ENCODE assay signal across 23 mouse cellular contexts in genomic region chr11:56641716-56642115, GRCm38 (mm10).
DNase-seq lines count a peak whose midpoint lies in the region; ATAC-seq and TF ChIP-seq lines count a peak whose summit lies in the region.
"Had no signal": no experiment of that assay in that cellular context is flagged by ENCODE, and none has a peak within 500 bp of the region (broad histone marks: within the 10 kb centered on the region; RNA-seq: fewer than 3 reads in every experiment).

No protein-coding gene starts in this region.

- no peak for TF ChIP-seq POLR2A in brain, embryonic 14.5 days (IDR thresholded peaks at IDR 0.05; ENCODE audit: borderline replicate concordance, extremely low read depth, insufficient read depth, insufficient read length, poor library complexity, severe bottlenecking)

- H3K36me3 ChIP-seq in forebrain, embryonic 13.5 days (ENCODE audit: poor library complexity, severe bottlenecking), result no peaks in the 10 kb centered on the region
- H3K36me3 ChIP-seq in forebrain, embryonic 12.5 days (replicated peaks), result no peaks in the 10 kb centered on the region
- H3K36me3 ChIP-seq in forebrain, embryonic 14.5 days (ENCODE audit: control insufficient read depth, insufficient read depth, low read length), result no peaks in the 10 kb centered on the region
- H3K36me3 ChIP-seq in forebrain, postnatal 0 days (ENCODE audit: insufficient read depth), result no peaks in the 10 kb centered on the region
- no peaks in the 10 kb centered on the region for H3K36me3 ChIP-seq in midbrain, embryonic 14.5 days (ENCODE audit: control insufficient read depth, insufficient read depth, low read length)
- no peaks in the 10 kb centered on the region for H3K36me3 ChIP-seq in midbrain, embryonic 13.5 days
- H3K36me3 ChIP-seq: G1E had no signal

- DNase-seq in forebrain, embryonic 14.5 days (ENCODE audit: low spot score), result peak; percentile 61
- DNase-seq in forebrain, postnatal 0 days, result no peak
- DNase-seq in midbrain, embryonic 14.5 days, result peak; percentile 4
- DNase-seq in brain, embryonic 14.5 days (ENCODE audit: low read depth), result peak; percentile 78
- DNase-seq in lung, postnatal 25 days (ENCODE audit: low spot score), result no peak
- DNase-seq: adrenal gland, adult 2 months; adrenal gland, adult 8-10 months; adrenal gland, postnatal 10 days; adrenal gland, postnatal 14 days; adrenal gland, postnatal 25 days; adrenal gland, postnatal 36 days; B cell, adult 2 months; cerebellum, adult 11 months; cerebellum, adult 11-12 months; cerebellum, adult 18-20 months had no signal

- no peaks in the 10 kb centered on the region for H3K27me3 ChIP-seq in forebrain, embryonic 13.5 days
- H3K27me3 ChIP-seq in forebrain, embryonic 12.5 days, result no peaks in the 10 kb centered on the region
- H3K27me3 ChIP-seq in forebrain, embryonic 14.5 days (replicated peaks; ENCODE audit: control insufficient read depth, insufficient read depth, low read length), result no peaks in the 10 kb centered on the region
- no peaks in the 10 kb centered on the region for H3K27me3 ChIP-seq in forebrain, postnatal 0 days (ENCODE audit: insufficient read depth, low read length)
- no peaks in the 10 kb centered on the region for H3K27me3 ChIP-seq in midbrain, embryonic 14.5 days (ENCODE audit: control insufficient read depth, insufficient read depth, low read length)
- no peaks in the 10 kb centered on the region for H3K27me3 ChIP-seq in midbrain, embryonic 13.5 days
- H3K27me3 ChIP-seq: CH12.LX, Patski had no signal

- H3K9me3 ChIP-seq in forebrain, embryonic 13.5 days (replicated peaks), result no peaks in the 10 kb centered on the region
- no peaks in the 10 kb centered on the region for H3K9me3 ChIP-seq in forebrain, embryonic 12.5 days
- no peaks in the 10 kb centered on the region for H3K9me3 ChIP-seq in forebrain, embryonic 14.5 days (replicated peaks; ENCODE audit: control insufficient read depth, low read length)
- no peaks in the 10 kb centered on the region for H3K9me3 ChIP-seq in forebrain, postnatal 0 days (ENCODE audit: low read length)
- H3K9me3 ChIP-seq in midbrain, embryonic 14.5 days (ENCODE audit: control insufficient read depth, low read length), result no peaks in the 10 kb centered on the region
- H3K9me3 ChIP-seq in midbrain, embryonic 13.5 days, result no peaks in the 10 kb centered on the region

- no peak for TF ChIP-seq CTCF in forebrain, postnatal 0 days (IDR thresholded peaks at IDR 0.05; ENCODE audit: low read depth)
- no peak for TF ChIP-seq CTCF in brain, embryonic 14.5 days (IDR thresholded peaks at IDR 0.05; ENCODE audit: borderline replicate concordance, extremely low read depth, insufficient read depth, insufficient read length)

- no peak overlapping the region for H3K27ac ChIP-seq in forebrain, embryonic 13.5 days
- H3K27ac ChIP-seq in forebrain, embryonic 12.5 days, result no peak overlapping the region
- no peak overlapping the region for H3K27ac ChIP-seq in forebrain, embryonic 14.5 days (ENCODE audit: low read depth, low read length)
- no peak overlapping the region for H3K27ac ChIP-seq in forebrain, postnatal 0 days (ENCODE audit: low read depth, low read length)
- H3K27ac ChIP-seq in midbrain, embryonic 14.5 days (replicated peaks; ENCODE audit: low read depth, low read length), result no peak overlapping the region
- H3K27ac ChIP-seq in midbrain, embryonic 13.5 days, result no peak overlapping the region

- H3K4me1 ChIP-seq in forebrain, embryonic 13.5 days, result peaks cover 10% of the 10 kb centered on the region
- H3K4me1 ChIP-seq in forebrain, embryonic 12.5 days, result peaks cover 2% of the 10 kb centered on the region
- peaks cover 5% of the 10 kb centered on the region; the same call in 1 of the 2 replicates for H3K4me1 ChIP-seq in forebrain, embryonic 14.5 days (ENCODE audit: control insufficient read depth, insufficient read depth, low read length)
- no peaks in the 10 kb centered on the region for H3K4me1 ChIP-seq in forebrain, postnatal 0 days (ENCODE audit: insufficient read depth)
- no peaks in the 10 kb centered on the region for H3K4me1 ChIP-seq in midbrain, embryonic 14.5 days (ENCODE audit: control insufficient read depth, insufficient read depth, low read length)
- H3K4me1 ChIP-seq in midbrain, embryonic 13.5 days (replicated peaks), result peaks cover 10% of the 10 kb centered on the region

- WGBS in forebrain, embryonic 13.5 days, result 42% methylated on average over 3 of the region's 3 CpGs
- 63% methylated on average over 3 of the region's 3 CpGs for WGBS in forebrain, embryonic 12.5 days
- WGBS in forebrain, embryonic 14.5 days, result 24% methylated on average over 3 of the region's 3 CpGs
- 29% methylated on average over 3 of the region's 3 CpGs for WGBS in forebrain, postnatal 0 days
- 73% methylated on average over 3 of the region's 3 CpGs for WGBS in midbrain, embryonic 14.5 days
- WGBS in midbrain, embryonic 13.5 days, result 48% methylated on average over 3 of the region's 3 CpGs

- no peak overlapping the region for H3K4me3 ChIP-seq in forebrain, embryonic 13.5 days
- H3K4me3 ChIP-seq in forebrain, embryonic 12.5 days (replicated peaks), result no peak overlapping the region
- H3K4me3 ChIP-seq in forebrain, embryonic 14.5 days (ENCODE audit: low read depth, low read length), result no peak overlapping the region
- H3K4me3 ChIP-seq in forebrain, postnatal 0 days (ENCODE audit: low read depth, low read length), result no peak overlapping the region
- H3K4me3 ChIP-seq in midbrain, embryonic 14.5 days (replicated peaks; ENCODE audit: low read depth, low read length), result no peak overlapping the region
- no peak overlapping the region for H3K4me3 ChIP-seq in midbrain, embryonic 13.5 days (replicated peaks)

- no peak overlapping the region for H3K9ac ChIP-seq in forebrain, embryonic 13.5 days
- H3K9ac ChIP-seq in forebrain, embryonic 12.5 days, result no peak overlapping the region
- no peak overlapping the region for H3K9ac ChIP-seq in forebrain, embryonic 14.5 days (ENCODE audit: low read length)
- H3K9ac ChIP-seq in forebrain, postnatal 0 days, result no peak overlapping the region
- no peak overlapping the region for H3K9ac ChIP-seq in midbrain, embryonic 14.5 days (replicated peaks; ENCODE audit: low read length)
- no peak overlapping the region for H3K9ac ChIP-seq in midbrain, embryonic 13.5 days (replicated peaks)

- ATAC-seq in forebrain, embryonic 13.5 days, result peak; percentile 43; the same call in 1 of the 2 replicates
- no peak for ATAC-seq in forebrain, embryonic 12.5 days (ENCODE audit: low FRiP score)
- ATAC-seq in forebrain, embryonic 14.5 days, result peak; percentile 37; the same call in 1 of the 2 replicates
- no peak for ATAC-seq in forebrain, postnatal 0 days
- no peak for ATAC-seq in midbrain, embryonic 14.5 days (ENCODE audit: low FRiP score, low TSS enrichment)
- no peak for ATAC-seq in midbrain, embryonic 13.5 days
- ATAC-seq: activated CD4-positive, CD25-positive, alpha-beta regulatory T cell, adult 4 months; CD4-positive, CD25-positive, alpha-beta regulatory T cell, adult 4 months; Patski had no signal

- H3K4me2 ChIP-seq in forebrain, embryonic 13.5 days, result no peak overlapping the region
- H3K4me2 ChIP-seq in forebrain, embryonic 12.5 days, result no peak overlapping the region
- no peak overlapping the region for H3K4me2 ChIP-seq in forebrain, embryonic 14.5 days (ENCODE audit: low read length)
- no peak overlapping the region for H3K4me2 ChIP-seq in forebrain, postnatal 0 days (ENCODE audit: low read depth)
- no peak overlapping the region for H3K4me2 ChIP-seq in midbrain, embryonic 14.5 days (ENCODE audit: low read length)
- no peak overlapping the region for H3K4me2 ChIP-seq in midbrain, embryonic 13.5 days (replicated peaks)

Comparison
In these comparisons a context has a peak if more than half of its experiments do, and no peak if none do; other contexts are left out.
1. ATAC-seq: peak in forebrain, embryonic 13.5 days (single experiment) and forebrain, embryonic 14.5 days (single experiment); none in forebrain, embryonic 12.5 days (single experiment), forebrain, postnatal 0 days (single experiment), midbrain, embryonic 14.5 days (single experiment) and midbrain, embryonic 13.5 days (single experiment).
2. DNase-seq: peak in forebrain, embryonic 14.5 days (single experiment), midbrain, embryonic 14.5 days (single experiment) and brain, embryonic 14.5 days (single experiment); none in forebrain, postnatal 0 days (single experiment) and lung, postnatal 25 days (single experiment).